Mouse (Mus musculus) lung, postnatal 25 days (tissue): ENCODE data around the gene Cbx8.

Experiments
- DNase-seq: peaks from one replicate; pipeline ENCODE4 v3.0.0; 2022; ENCODE audit warnings: low spot score

Cbx8 gene

GRCm38 (mm10) chr11:119078691-119079444 lies 38.1 kb upstream of the Cbx8 start:
- DNase-seq: peak; percentile 43

GRCm38 (mm10) chr11:119077755-119078154 lies 37.0 kb upstream of the Cbx8 start:
- DNase-seq: no peak

- no peak for DNase-seq
Observed at GRCm38 (mm10) chr11:119075805-119076204, 35.0 kb upstream of the Cbx8 start.

GRCm38 (mm10) chr11:119073876-119074433 lies 33.2 kb upstream of the Cbx8 start:
- DNase-seq: no peak

- no peak for DNase-seq
Observed at GRCm38 (mm10) chr11:119072986-119073385, 32.2 kb upstream of the Cbx8 start.

- DNase-seq: no peak
Observed at GRCm38 (mm10) chr11:119072239-119072638, 31.5 kb upstream of the Cbx8 start.

- no peak for DNase-seq
Observed at GRCm38 (mm10) chr11:119066841-119067240, 26.1 kb upstream of the Cbx8 start.

- DNase-seq: no peak
Observed at GRCm38 (mm10) chr11:119059256-119059655, 18.5 kb upstream of the Cbx8 start.

GRCm38 (mm10) chr11:119058041-119058995 lies 17.5 kb upstream of the Cbx8 start:
- peak; percentile 87 for DNase-seq

GRCm38 (mm10) chr11:119057291-119057690 lies 16.5 kb upstream of the Cbx8 start:
- no peak for DNase-seq

GRCm38 (mm10) chr11:119056301-119057211 lies 15.8 kb upstream of the Cbx8 start:
- DNase-seq: no peak

GRCm38 (mm10) chr11:119055571-119056131 lies 14.9 kb upstream of the Cbx8 start:
- DNase-seq: no peak

- no peak for DNase-seq
Observed at GRCm38 (mm10) chr11:119054351-119055345, 13.9 kb upstream of the Cbx8 start.

- DNase-seq: no peak
Observed at GRCm38 (mm10) chr11:119053738-119054350, 13.1 kb upstream of the Cbx8 start.

- DNase-seq: peak; percentile 85
Observed at GRCm38 (mm10) chr11:119053257-119053670, 12.5 kb upstream of the Cbx8 start.

- no peak for DNase-seq
Observed at GRCm38 (mm10) chr11:119052661-119053256, 12.0 kb upstream of the Cbx8 start.

GRCm38 (mm10) chr11:119051927-119052660 lies 11.3 kb upstream of the Cbx8 start:
- DNase-seq: peak; percentile 57

- DNase-seq: no peak
Observed at GRCm38 (mm10) chr11:119051426-119051825, 10.7 kb upstream of the Cbx8 start.
